Mouse (Mus musculus) liver, embryonic 11.5 days (tissue): ENCODE results near the gene Pigm. TPM values are rescaled to one million over a fixed set of nuclear protein-coding genes. Genes with fewer than 3 reads are reported as not detected.
A peak's percentile ranks its signal among the peaks of the same experiment; 100 is the strongest.

Source experiments
- ATAC-seq: fragments of 200-750 bp; cut with Nextera tagmentation; replicated peaks from 2 replicates; pipeline ENCODE4 v1.8.0; 2017; ENCODE audit warnings: moderate number of reproducible peaks, mild to moderate bottlenecking, moderate TSS enrichment, moderate library complexity; ENCODE audit not compliant: low FRiP score
- DNase-seq: peaks from one replicate; pipeline ENCODE4 v3.0.0-alpha.2; 2017; ENCODE audit warnings: low spot score
- H3K27ac ChIP-seq: fragments of 300-500 bp; sonication (generic); 2 replicates; pipeline ENCODE4 v1.5.1; 2014; ENCODE audit warnings: mild to moderate bottlenecking, low read depth, low read length, control low read depth
- H3K27me3 ChIP-seq: fragments of 300-500 bp; sonication (generic); replicated peaks from 2 replicates; pipeline ENCODE4 v1.6.1; 2014; ENCODE audit warnings: low read length, mixed read lengths; ENCODE audit not compliant: control insufficient read depth, insufficient read depth
- H3K36me3 ChIP-seq: fragments of 300-500 bp; sonication (generic); 2 replicates; pipeline ENCODE4 v1.6.1; 2014; ENCODE audit warnings: mild to moderate bottlenecking, low read length, moderate library complexity, mixed read lengths; ENCODE audit not compliant: control insufficient read depth, insufficient read depth
- H3K4me1 ChIP-seq: fragments of 300-500 bp; sonication (generic); replicated peaks from 2 replicates; pipeline ENCODE4 v1.6.1; 2014; ENCODE audit warnings: low read length, mixed read lengths; ENCODE audit not compliant: control insufficient read depth, insufficient read depth
- H3K4me2 ChIP-seq: fragments of 300-500 bp; sonication (generic); 2 replicates; pipeline ENCODE4 v1.6.1; 2014; ENCODE audit warnings: mild to moderate bottlenecking, control low read depth, moderate library complexity
- H3K4me3 ChIP-seq: fragments of 300-500 bp; sonication (generic); 2 replicates; pipeline ENCODE4 v1.5.1; 2014; ENCODE audit warnings: low read depth, low read length, control low read depth
- H3K9ac ChIP-seq: fragments of 300-500 bp; sonication (generic); 2 replicates; pipeline ENCODE4 v1.6.1; 2014; ENCODE audit warnings: low read depth, low read length, control low read depth
- H3K9me3 ChIP-seq: fragments of 300-500 bp; sonication (generic); 2 replicates; pipeline ENCODE4 v1.6.1; 2016; ENCODE audit warnings: low read length, inconsistent platforms, mixed read lengths; ENCODE audit not compliant: control insufficient read depth
- WGBS: fragments of 180-500 bp; shearing (Covaris S2); extraction: QIAGEN DNeasy Blood & Tissue Kit; methylation state at CpG from one replicate; pipeline ENCODE4 v1.1.7; 2014; 5-methylcytosine and 5-hydroxymethylcytosine counted together
- polyA plus RNA-seq: library from polyadenylated mRNA; unstranded; fragments of >200 nt; fragmentation: Nextera tagmentation; extraction: Ambion mirVana; gene quantifications from 2 replicates; pipeline ENCODE4 v1.2.1, GENCODE M21; 2014

The Pigm gene
- polyA plus RNA-seq, 1 experiment from 2014 or later, result 7.7 TPM

GRCm38 (mm10) chr1:172427841-172428240, 51.5 kb downstream of the Pigm start:
- DNase-seq (no peak), ATAC-seq (no peak)
- Histone ChIP-seq H3K4me2 (no peak overlapping the region), H3K27me3 (no peaks in the 10 kb centered on the region), H3K4me3 (no peak overlapping the region), H3K36me3 (no peaks in the 10 kb centered on the region), H3K9ac (no peak overlapping the region), H3K9me3 (no peaks in the 10 kb centered on the region), H3K4me1 (peaks cover 4% of the 10 kb centered on the region), H3K27ac (no peak overlapping the region)
- 80% methylated on average over 3 of the region's 3 CpGs for WGBS

GRCm38 (mm10) chr1:172428614-172429013, 52.3 kb downstream of the Pigm start:
- H3K36me3 ChIP-seq, result no peaks in the 10 kb centered on the region
- no peaks in the 10 kb centered on the region for H3K27me3 ChIP-seq
- no peak overlapping the region for H3K27ac ChIP-seq
- no peak for DNase-seq
- H3K4me2 ChIP-seq, result no peak overlapping the region
- no peak overlapping the region for H3K4me3 ChIP-seq
- ATAC-seq, result no peak
- 86% methylated on average over 1 of the region's 1 CpGs for WGBS
- no peak overlapping the region for H3K9ac ChIP-seq
- peaks cover 8% of the 10 kb centered on the region for H3K4me1 ChIP-seq
- no peaks in the 10 kb centered on the region for H3K9me3 ChIP-seq

- Histone ChIP-seq H3K4me2 (no peak overlapping the region), H3K4me1 (peaks cover 8% of the 10 kb centered on the region), H3K27me3 (no peaks in the 10 kb centered on the region), H3K9me3 (no peaks in the 10 kb centered on the region), H3K36me3 (no peaks in the 10 kb centered on the region), H3K9ac (no peak overlapping the region), H3K27ac (no peak overlapping the region), H3K4me3 (no peak overlapping the region)
- no peak for ATAC-seq
- WGBS, result 42% methylated on average over 9 of the region's 9 CpGs
- DNase-seq, result no peak
Observed at GRCm38 (mm10) chr1:172430731-172431220, 54.4 kb downstream of the Pigm start.

- 32% methylated on average over 4 of the region's 4 CpGs for WGBS
- Histone ChIP-seq H3K9ac (no peak overlapping the region), H3K36me3 (no peaks in the 10 kb centered on the region), H3K4me1 (peaks cover 8% of the 10 kb centered on the region), H3K9me3 (no peaks in the 10 kb centered on the region), H3K4me2 (no peak overlapping the region), H3K4me3 (no peak overlapping the region), H3K27me3 (no peaks in the 10 kb centered on the region), H3K27ac (no peak overlapping the region)
- peak; percentile 53; the same call in 1 of the 2 replicates for ATAC-seq
- DNase-seq, result no peak
Observed at GRCm38 (mm10) chr1:172431836-172432586, 55.7 kb downstream of the Pigm start.

GRCm38 (mm10) chr1:172432587-172432955, 56.2 kb downstream of the Pigm start:
- no peak overlapping the region for H3K27ac ChIP-seq
- no peak overlapping the region for H3K9ac ChIP-seq
- no peaks in the 10 kb centered on the region for H3K36me3 ChIP-seq
- no peaks in the 10 kb centered on the region for H3K27me3 ChIP-seq
- DNase-seq (no peak), ATAC-seq (no peak)
- H3K4me3 ChIP-seq, result no peak overlapping the region
- H3K4me2 ChIP-seq, result no peak overlapping the region
- WGBS, result 77% methylated on average over 3 of the region's 3 CpGs
- peaks cover 8% of the 10 kb centered on the region for H3K4me1 ChIP-seq
- no peaks in the 10 kb centered on the region for H3K9me3 ChIP-seq

- H3K4me1 ChIP-seq, result peaks cover 8% of the 10 kb centered on the region
- WGBS, result 63% methylated on average over 20 of the region's 20 CpGs
- H3K4me3 ChIP-seq, result no peak overlapping the region
- H3K27ac ChIP-seq, result no peak overlapping the region
- ATAC-seq (no peak), DNase-seq (no peak)
- H3K27me3 ChIP-seq, result no peaks in the 10 kb centered on the region
- H3K4me2 ChIP-seq, result no peak overlapping the region
- H3K9me3 ChIP-seq, result no peaks in the 10 kb centered on the region
- H3K9ac ChIP-seq, result no peak overlapping the region
- H3K36me3 ChIP-seq, result no peaks in the 10 kb centered on the region
Observed at GRCm38 (mm10) chr1:172433012-172433850, 56.9 kb downstream of the Pigm start.

Other genes with a start within 250 kb of the Pigm start
- gene Pex19, start 249.8 kb upstream of the Pigm start, polyA plus RNA-seq, result 81.8 and 86.4 TPM in 2 replicates
- gene Dcaf8, start 228.5 kb upstream of the Pigm start, polyA plus RNA-seq, result 89.2 and 102 TPM in 2 replicates
- gene Pea15a, start 169.7 kb upstream of the Pigm start, polyA plus RNA-seq, result 43.4 and 44.8 TPM in 2 replicates
- 2.2 and 4.1 TPM in 2 replicates for gene Casq1, start 156.7 kb upstream of the Pigm start, polyA plus RNA-seq
- not detected in 2 replicates for gene Atp1a4, start 118.1 kb upstream of the Pigm start, polyA plus RNA-seq
- gene Igsf8, start 114.9 kb upstream of the Pigm start, polyA plus RNA-seq, result 32.9 and 33.9 TPM in 2 replicates
- gene Atp1a2, start 78.5 kb upstream of the Pigm start, polyA plus RNA-seq, result 0.16 and 0.22 TPM in 2 replicates
- gene Kcnj9, start 47.2 kb upstream of the Pigm start, polyA plus RNA-seq, result 0.39 and 0.51 TPM in 2 replicates
- gene Kcnj10, start 35.3 kb upstream of the Pigm start, polyA plus RNA-seq, result 0.10 TPM in 1 of 2 replicates, not detected in the other
- 0.55 and 1.4 TPM in 2 replicates for gene Slamf9, start 98.8 kb downstream of the Pigm start, polyA plus RNA-seq
- gene Igsf9, start 105.2 kb downstream of the Pigm start, polyA plus RNA-seq, result 9.7 and 13.8 TPM in 2 replicates
- gene Tagln2, start 123.5 kb downstream of the Pigm start, polyA plus RNA-seq, result 248 and 257 TPM in 2 replicates
- 0.77 and 1.4 TPM in 2 replicates for gene Cfap45, start 144.3 kb downstream of the Pigm start, polyA plus RNA-seq
- not detected in 2 replicates for gene Vsig8, start 179.4 kb downstream of the Pigm start, polyA plus RNA-seq
- not detected in 2 replicates for gene Slamf8, start 214.0 kb downstream of the Pigm start, polyA plus RNA-seq
- 0.11 TPM in 1 of 2 replicates, not detected in the other for gene Fcrl6, start 226.0 kb downstream of the Pigm start, polyA plus RNA-seq